ENCODE assay signal across 7 mouse cellular contexts in the genomic region with DNA sequence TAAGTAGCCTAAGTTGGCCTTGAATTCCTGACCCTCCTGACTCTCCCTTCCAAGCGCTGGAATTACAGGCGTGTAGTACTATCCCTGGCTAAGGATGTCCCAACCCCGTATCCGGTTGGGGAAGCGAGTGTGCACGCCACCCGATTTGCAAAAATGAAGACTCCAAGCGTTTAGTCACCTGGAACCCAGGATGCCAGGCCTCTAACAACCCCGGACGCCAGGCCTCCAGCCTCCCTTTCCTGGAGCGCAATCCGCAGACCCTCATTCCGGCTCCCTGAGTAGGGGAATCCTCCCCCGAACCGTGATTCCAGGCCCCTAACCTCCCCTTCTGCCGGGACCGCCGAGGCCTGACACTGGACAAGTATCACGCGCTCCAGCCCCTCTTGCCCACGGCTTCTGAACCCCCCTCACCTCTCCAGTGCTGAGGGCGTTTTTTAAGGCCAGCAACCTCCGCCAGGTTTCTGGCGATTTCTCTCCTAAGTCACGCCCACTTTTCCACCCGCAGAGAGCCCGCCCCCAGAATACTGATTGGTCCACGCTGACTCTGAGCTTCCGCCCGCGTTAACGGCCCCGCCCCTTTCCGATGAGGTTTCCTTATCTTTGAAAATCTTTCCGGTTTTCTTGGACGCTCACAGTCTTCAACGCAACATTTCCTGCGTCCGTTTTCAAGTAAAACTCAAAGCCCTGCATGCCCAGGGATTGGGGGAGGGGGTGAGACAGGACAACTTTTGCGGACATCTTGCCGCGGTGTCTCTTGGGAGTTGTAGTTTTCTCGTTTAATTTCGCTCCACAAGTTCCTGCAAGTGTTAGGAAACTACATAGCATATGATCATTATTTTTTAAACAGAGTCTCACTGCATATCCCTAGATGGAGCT. TPM values are rescaled to one million over a fixed set of nuclear protein-coding genes. Genes with fewer than 3 reads are reported as not detected.
A peak's percentile ranks its signal among the peaks of the same experiment; 100 is the strongest.
DNase-seq lines count a peak whose midpoint lies in the region; ATAC-seq and TF ChIP-seq lines count a peak whose summit lies in the region.

A gene (minus strand): TSS at position 495 of the 876 bp plus-strand sequence.

- DNase-seq in adrenal gland, adult 8-10 months = peak; percentile 93
- peak; percentile 95 for DNase-seq in embryo, embryonic 9.5 days (ENCODE audit: extremely low spot score)
- no peak for DNase-seq in gonadal fat pad, adult 2 months (ENCODE audit: low read depth)
- DNase-seq in left cerebral cortex, postnatal 4 days = peak; percentile 92

- H3K9me3 ChIP-seq in intestine, postnatal 0 days (ENCODE audit: control insufficient read depth) = no peaks in the 10 kb centered on the region
- no peaks in the 10 kb centered on the region for H3K9me3 ChIP-seq in midbrain, embryonic 12.5 days

- TF ChIP-seq CTCF in intestine, postnatal 0 days (IDR thresholded peaks at IDR 0.05; ENCODE audit: low read depth) = no peak
- TF ChIP-seq CTCF in small intestine, adult 2 months (IDR thresholded peaks at IDR 0.05; ENCODE audit: extremely low read depth, insufficient read length, insufficient replicate concordance, low read depth, low read length) = peak; percentile 11; the same call in 1 of the 2 replicates

- peak within 1 kb of the TSS; percentile 70 for H3K9ac ChIP-seq in intestine, postnatal 0 days (ENCODE audit: low read depth, low read length)
- peak within 1 kb of the TSS; percentile 87 for H3K9ac ChIP-seq in midbrain, embryonic 12.5 days (replicated peaks)

- TF ChIP-seq POLR2A in small intestine, adult 2 months (IDR thresholded peaks at IDR 0.05; ENCODE audit: low read depth, low read length) = peak; percentile 85

- WGBS in intestine, postnatal 0 days = under 1% methylated on average over 44 of the region's 44 CpGs
- WGBS in midbrain, embryonic 12.5 days = under 1% methylated on average over 44 of the region's 44 CpGs
- under 1% methylated on average over 44 of the region's 44 CpGs for WGBS in small intestine, adult 2 months

- H3K27ac ChIP-seq in intestine, postnatal 0 days (ENCODE audit: low read depth, low read length) = peak within 1 kb of the TSS; percentile 87
- peak within 1 kb of the TSS; percentile 85 for H3K27ac ChIP-seq in midbrain, embryonic 12.5 days (replicated peaks)
- peak within 1 kb of the TSS; percentile 72 for H3K27ac ChIP-seq in small intestine, adult 2 months (ENCODE audit: insufficient read depth, low read depth, low read length)

- ATAC-seq in intestine, postnatal 0 days = peak; percentile 74
- peak; percentile 91 for ATAC-seq in midbrain, embryonic 12.5 days (ENCODE audit: low FRiP score, low read depth)

- H3K4me2 ChIP-seq in intestine, postnatal 0 days (replicated peaks; ENCODE audit: low read depth) = peak within 1 kb of the TSS; percentile 87
- peak within 1 kb of the TSS; percentile 80 for H3K4me2 ChIP-seq in midbrain, embryonic 12.5 days (replicated peaks)

- H3K27me3 ChIP-seq in intestine, postnatal 0 days (replicated peaks; ENCODE audit: control insufficient read depth, insufficient read depth, low read length) = no peaks in the 10 kb centered on the region
- H3K27me3 ChIP-seq in midbrain, embryonic 12.5 days = no peaks in the 10 kb centered on the region
- H3K27me3 ChIP-seq in small intestine, adult 2 months (ENCODE audit: control insufficient read depth, insufficient read depth, low read length) = no peaks in the 10 kb centered on the region

- H3K36me3 ChIP-seq in intestine, postnatal 0 days (ENCODE audit: control insufficient read depth, insufficient read depth) = peaks cover 6% of the 10 kb centered on the region; the same call in 1 of the 2 replicates
- H3K36me3 ChIP-seq in midbrain, embryonic 12.5 days = peaks cover 15% of the 10 kb centered on the region
- H3K36me3 ChIP-seq in small intestine, adult 2 months (ENCODE audit: control insufficient read depth, insufficient read depth, low read length) = peaks cover 10% of the 10 kb centered on the region

- intact Hi-C loops in left cerebral cortex, postnatal 4 days (cut with DNase I) = no loop called here

- H3K4me1 ChIP-seq in intestine, postnatal 0 days (replicated peaks; ENCODE audit: control insufficient read depth, insufficient read depth, low read length) = 0 out of 2 replicates have a peak, but pooled peaks cover 14% of the 10 kb centered on the region
- peaks cover 14% of the 10 kb centered on the region for H3K4me1 ChIP-seq in midbrain, embryonic 12.5 days
- peaks cover 10% of the 10 kb centered on the region; the same call in 1 of the 2 replicates for H3K4me1 ChIP-seq in small intestine, adult 2 months (ENCODE audit: control insufficient read depth, insufficient read depth, insufficient read length, low read length)

- H3K4me3 ChIP-seq in intestine, postnatal 0 days (ENCODE audit: low read depth, low read length) = peak within 1 kb of the TSS; percentile 67
- peak within 1 kb of the TSS; percentile 77 for H3K4me3 ChIP-seq in midbrain, embryonic 12.5 days
- peak within 1 kb of the TSS; percentile 82 for H3K4me3 ChIP-seq in small intestine, adult 2 months (ENCODE audit: low read depth, low read length)

RNA-seq across cellular contexts. Expression of the gene that starts here (rescaled TPM):
- 100 to 1,000 TPM; 291 to 305 (median 294) TPM for total RNA-seq in adrenal gland, adult 8-10 months (2022)
- polyA plus RNA-seq in gonadal fat pad, adult 2 months (2012; rRNA removed) = 540 and 702 TPM in 2 replicates
- 199 and 218 TPM in 2 replicates for polyA plus RNA-seq in intestine, postnatal 0 days (2015; fragmentation: Nextera tagmentation; extraction: Ambion mirVana)
- total RNA-seq in left cerebral cortex, postnatal 4 days (2021) = 100 to 1,000 TPM; 110 to 116 TPM
- 102 and 106 TPM in 2 replicates for polyA plus RNA-seq in midbrain, embryonic 12.5 days (2016; fragmentation: Nextera tagmentation; extraction: Ambion mirVana)
- polyA plus RNA-seq in small intestine, adult 2 months (2012; rRNA removed) = 143 and 456 TPM in 2 replicates
